Mouse (Mus musculus): Measurements from ENCODE around the gene Scn8a.

- no peak for TF ChIP-seq CTCF (IDR thresholded peaks at IDR 0.05; ENCODE audit: low read depth, low read length)
- no peak for TF ChIP-seq POLR2A (IDR thresholded peaks at IDR 0.05; ENCODE audit: borderline replicate concordance, low read depth, low read length)
Observed at GRCm38 (mm10) chr15:101078731-101079156, 209.1 kb downstream of the Scn8a start.
